ENCODE assay signal across 8 mouse cellular contexts in genomic region chr2:67566566-67566965, GRCm38 (mm10). TPM values are rescaled to one million over a fixed set of nuclear protein-coding genes. Genes with fewer than 3 reads are reported as not detected.
DNase-seq lines count a peak whose midpoint lies in the region; ATAC-seq and TF ChIP-seq lines count a peak whose summit lies in the region.

No protein-coding gene starts in this region.

- H3K36me3 ChIP-seq in hindbrain, embryonic 14.5 days (replicated peaks; ENCODE audit: control insufficient read depth, insufficient read depth), result no peaks in the 10 kb centered on the region
- no peaks in the 10 kb centered on the region for H3K36me3 ChIP-seq in midbrain, postnatal 0 days (ENCODE audit: insufficient read depth, low read length)

- intact Hi-C loops in gastrocnemius, adult 2 months (cut with DNase I), result no loop called here

- under 1% methylated on average over 12 of the region's 12 CpGs for WGBS in hindbrain, embryonic 14.5 days
- 1% methylated on average over 12 of the region's 12 CpGs for WGBS in midbrain, postnatal 0 days

- H3K4me3 ChIP-seq in gastrocnemius, adult 2 months, result peak overlapping the region; percentile 81
- peak overlapping the region; percentile 65 for H3K4me3 ChIP-seq in hindbrain, embryonic 14.5 days (replicated peaks; ENCODE audit: low read length)
- peak overlapping the region; percentile 85 for H3K4me3 ChIP-seq in midbrain, postnatal 0 days (ENCODE audit: low read depth, low read length)

- no peak overlapping the region for H3K27ac ChIP-seq in gastrocnemius, adult 2 months
- peak overlapping the region; percentile 98 for H3K27ac ChIP-seq in hindbrain, embryonic 14.5 days
- peak overlapping the region; percentile 95; the same call in 1 of the 2 replicates for H3K27ac ChIP-seq in midbrain, postnatal 0 days (ENCODE audit: low read depth, low read length)

- no peak for DNase-seq in gastrocnemius, adult 2 months
- DNase-seq in gastrocnemius, adult 18-20 months (ENCODE audit: low spot score), result no peak
- DNase-seq in right cerebral cortex, postnatal 25 days, result peak; percentile 27
- no peak for DNase-seq in right cerebral cortex, postnatal 36 days (ENCODE audit: low spot score in 2 of 2)
- DNase-seq in hindbrain, embryonic 14.5 days (ENCODE audit: low spot score), result no peak
- peak; percentile 10 for DNase-seq in midbrain, postnatal 0 days (ENCODE audit: low spot score)
- no peak for DNase-seq in T-cell, adult 2 months (ENCODE audit: low spot score)
- no peak for DNase-seq in right cerebral cortex, adult 2 months (ENCODE audit: low spot score in 2 of 2)

- peak overlapping the region; percentile 83 for H3K9ac ChIP-seq in hindbrain, embryonic 14.5 days
- H3K9ac ChIP-seq in midbrain, postnatal 0 days (replicated peaks; ENCODE audit: low read length, poor library complexity, severe bottlenecking), result peak overlapping the region; percentile 84

- no peak for TF ChIP-seq CTCF in gastrocnemius, adult 2 months (IDR thresholded peaks at IDR 0.05)
- no peak for TF ChIP-seq CTCF in midbrain, postnatal 0 days (IDR thresholded peaks at IDR 0.05)

- peaks cover 12% of the 10 kb centered on the region for H3K4me1 ChIP-seq in hindbrain, embryonic 14.5 days (replicated peaks; ENCODE audit: control insufficient read depth, insufficient read depth, low read length)
- H3K4me1 ChIP-seq in midbrain, postnatal 0 days (ENCODE audit: insufficient read depth, low read length), result no peaks in the 10 kb centered on the region; the same call in 1 of the 2 replicates

- peak overlapping the region; percentile 83 for H3K4me2 ChIP-seq in hindbrain, embryonic 14.5 days (replicated peaks)
- peak overlapping the region; percentile 97 for H3K4me2 ChIP-seq in midbrain, postnatal 0 days (ENCODE audit: low read depth, low read length, poor library complexity, severe bottlenecking)

- ATAC-seq in hindbrain, embryonic 14.5 days (ENCODE audit: low FRiP score), result no peak
- no peak for ATAC-seq in midbrain, postnatal 0 days (ENCODE audit: low FRiP score)

- H3K27me3 ChIP-seq in hindbrain, embryonic 14.5 days (ENCODE audit: control insufficient read depth, insufficient read depth, low read length), result no peaks in the 10 kb centered on the region
- H3K27me3 ChIP-seq in midbrain, postnatal 0 days (ENCODE audit: insufficient read depth, low read length), result no peaks in the 10 kb centered on the region

- H3K9me3 ChIP-seq in hindbrain, embryonic 14.5 days (ENCODE audit: control insufficient read depth, low read length), result no peaks in the 10 kb centered on the region
- no peaks in the 10 kb centered on the region for H3K9me3 ChIP-seq in midbrain, postnatal 0 days (ENCODE audit: low read length)

RNA-seq across cellular contexts. Expression of gene B3galt1, which starts 0.9 kb away (rescaled TPM):
- total RNA-seq in gastrocnemius, adult 2 months (2021), result 1 to 10 TPM; 1.0 to 4.4 TPM
- total RNA-seq in gastrocnemius, adult 18-20 months (2021), result 1 to 10 TPM; 3.6 to 4.3 TPM
- polyA plus RNA-seq in hindbrain, embryonic 14.5 days (2014; fragmentation: Nextera tagmentation; extraction: Ambion mirVana), result 72.2 and 84.5 TPM in 2 replicates
- 18.0 and 23.1 TPM in 2 replicates for total RNA-seq in midbrain, postnatal 0 days (2014; rRNA removed)
- polyA plus RNA-seq in midbrain, postnatal 0 days (2015; fragmentation: Nextera tagmentation; extraction: Ambion mirVana), result 47.2 and 50.4 TPM in 2 replicates

Comparison
In these comparisons a context has a peak if more than half of its experiments do, and no peak if none do; other contexts are left out.
1. DNase-seq: peak in right cerebral cortex, postnatal 25 days (single experiment) and midbrain, postnatal 0 days (single experiment); none in gastrocnemius, adult 2 months (single experiment), gastrocnemius, adult 18-20 months (single experiment), right cerebral cortex, postnatal 36 days (0 of 2), hindbrain, embryonic 14.5 days (single experiment), T-cell, adult 2 months (single experiment) and right cerebral cortex, adult 2 months (0 of 2).
2. Peak in every context shown above with its lines, with median percentiles within 50 percentile points of each other: H3K4me3 ChIP-seq.